Mouse (Mus musculus) midbrain, postnatal 0 days (tissue): ENCODE data around the gene Tmpo. TPM values are rescaled to one million over a fixed set of nuclear protein-coding genes. Genes with fewer than 3 reads are reported as not detected.
A peak's percentile ranks its signal among the peaks of the same experiment; 100 is the strongest.

ENCODE experiments used
- ATAC-seq: fragments of 200-750 bp; cut with Nextera tagmentation; 2 replicates; pipeline ENCODE4 v1.8.0; 2017; ENCODE audit warnings: moderate number of reproducible peaks, mild to moderate bottlenecking, moderate TSS enrichment, moderate library complexity; ENCODE audit not compliant: low FRiP score
- DNase-seq: peaks from one replicate; pipeline ENCODE4 v3.0.0-alpha.2; 2015; ENCODE audit warnings: low spot score
- H3K27ac ChIP-seq: fragments of 300-500 bp; sonication (generic); 2 replicates; pipeline ENCODE4 v1.5.1; 2014; ENCODE audit warnings: low read depth, mild to moderate bottlenecking, low read length, mixed read lengths
- H3K27me3 ChIP-seq: fragments of 300-500 bp; sonication (generic); 2 replicates; pipeline ENCODE4 v1.6.1; 2014; ENCODE audit warnings: low read length, control low read depth, mixed read lengths; ENCODE audit not compliant: insufficient read depth
- H3K36me3 ChIP-seq: fragments of 300-500 bp; sonication (generic); 2 replicates; pipeline ENCODE4 v1.6.1; 2014; ENCODE audit warnings: low read length, control low read depth, mixed read lengths; ENCODE audit not compliant: insufficient read depth
- H3K4me1 ChIP-seq: fragments of 300-500 bp; sonication (generic); 2 replicates; pipeline ENCODE4 v1.6.1; 2014; ENCODE audit warnings: mild to moderate bottlenecking, control low read depth, antibody characterized with exemption, low read length, mixed read lengths; ENCODE audit not compliant: insufficient read depth
- H3K4me2 ChIP-seq: fragments of 300-500 bp; sonication (generic); 2 replicates; pipeline ENCODE4 v1.6.1; 2014; ENCODE audit warnings: low read depth, mild to moderate bottlenecking, low read length, mixed read lengths; ENCODE audit not compliant: poor library complexity, severe bottlenecking
- H3K4me3 ChIP-seq: fragments of 300-500 bp; sonication (generic); 2 replicates; pipeline ENCODE4 v1.5.1; 2014; ENCODE audit warnings: low read depth, mild to moderate bottlenecking, low read length, moderate library complexity
- H3K9ac ChIP-seq: fragments of 300-500 bp; sonication (generic); replicated peaks from 2 replicates; pipeline ENCODE4 v1.6.1; 2014; ENCODE audit warnings: mild to moderate bottlenecking, low read length, moderate library complexity, mixed read lengths; ENCODE audit not compliant: poor library complexity, severe bottlenecking
- H3K9me3 ChIP-seq: fragments of 300-500 bp; sonication (generic); 2 replicates; pipeline ENCODE4 v1.6.1; 2016; ENCODE audit warnings: low read length, control low read depth
- CTCF ChIP-seq: IDR thresholded peaks from 2 replicates; pipeline ENCODE4 v1.5.1; 2016; ENCODE audit warnings: antibody characterized with exemption, mild to moderate bottlenecking
- WGBS: fragments of 180-500 bp; shearing (Covaris S2); extraction: QIAGEN DNeasy Blood & Tissue Kit; methylation state at CpG from one replicate; pipeline ENCODE4 v1.1.7; 2014; 5-methylcytosine and 5-hydroxymethylcytosine counted together
- polyA plus RNA-seq: library from polyadenylated mRNA; unstranded; fragments of >200 nt; fragmentation: Nextera tagmentation; extraction: Ambion mirVana; gene quantifications from 2 replicates; pipeline ENCODE4 v1.2.1, GENCODE M21; 2015
- total RNA-seq: library from RNA; depleted of rRNA; stranded (reverse); fragments of >200 nt; gene quantifications from 2 replicates; pipeline ENCODE4 v1.2.3, GENCODE M21; 2014

The Tmpo gene
- total and polyA plus RNA-seq, 2 experiments from 2014 or later: 54.8 to 102 TPM

DNA sequence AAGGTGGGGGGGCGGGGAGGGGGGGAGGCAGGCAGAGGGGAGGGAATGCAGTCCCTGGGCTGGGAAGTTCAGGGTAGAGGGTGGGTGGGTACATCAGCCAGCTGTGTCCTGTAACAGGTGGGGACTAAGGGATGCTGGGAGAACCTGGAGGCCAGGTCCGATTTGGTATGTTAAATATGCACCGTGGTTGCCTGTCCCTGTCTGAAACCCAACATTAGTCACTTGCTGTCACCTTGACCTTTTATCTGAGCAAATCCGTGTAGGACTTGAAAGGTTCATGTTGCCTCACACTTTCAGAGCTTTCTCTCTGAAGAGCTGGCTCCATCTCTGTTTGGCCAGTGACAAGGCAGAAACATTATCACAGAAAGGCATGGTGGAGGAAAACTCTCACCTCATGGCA lies 3.9 kb downstream of the Tmpo start:
- H3K9me3 ChIP-seq: no peaks in the 10 kb centered on the region
- 71% methylated on average over 3 of the region's 4 CpGs for WGBS
- ATAC-seq: no peak
- no peaks in the 10 kb centered on the region for H3K36me3 ChIP-seq
- no peak overlapping the region for H3K4me2 ChIP-seq
- H3K4me3 ChIP-seq: no peak overlapping the region
- TF ChIP-seq CTCF: no peak
- no peaks in the 10 kb centered on the region for H3K4me1 ChIP-seq
- DNase-seq: no peak
- no peaks in the 10 kb centered on the region for H3K27me3 ChIP-seq
- H3K27ac ChIP-seq: no peak overlapping the region
- no peak overlapping the region for H3K9ac ChIP-seq

DNA sequence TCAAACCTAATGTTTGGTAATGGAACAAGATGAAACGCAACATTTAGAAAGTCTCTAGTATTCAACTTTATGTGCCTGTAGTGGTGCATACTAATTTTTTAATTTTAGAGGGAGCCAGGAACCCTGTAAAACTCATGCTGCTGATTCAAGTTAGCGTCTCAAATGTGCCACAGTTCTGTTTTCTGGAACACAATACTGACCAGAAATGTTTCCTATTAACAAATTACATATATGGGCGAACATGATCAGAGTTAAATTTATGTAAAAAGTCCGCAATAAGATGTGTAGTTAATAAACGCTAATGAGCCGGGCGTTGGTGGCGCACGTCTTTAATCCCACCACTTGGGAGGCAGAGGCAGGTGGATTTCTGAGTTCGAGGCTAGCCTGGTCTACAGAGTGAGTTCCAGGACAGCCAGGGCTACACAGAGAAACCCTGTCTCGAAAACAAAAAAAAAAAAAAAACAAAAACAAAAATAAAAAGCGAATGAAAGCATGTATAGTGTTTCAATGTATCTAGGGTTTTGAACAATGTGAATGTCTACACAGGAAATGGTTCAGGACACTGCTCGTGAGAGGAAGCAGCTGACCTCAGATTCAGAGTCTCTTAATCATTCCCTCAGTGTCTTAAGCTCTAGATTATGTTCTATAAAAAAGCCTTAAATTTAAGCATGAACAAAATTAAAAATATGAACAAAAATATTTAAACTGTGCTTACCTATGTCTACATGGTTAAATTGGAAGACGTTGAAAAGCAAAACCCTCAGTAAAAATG lies 8.6 kb downstream of the Tmpo start:
- H3K27me3 ChIP-seq: no peaks in the 10 kb centered on the region
- ATAC-seq (no peak), DNase-seq (no peak)
- H3K9me3 ChIP-seq: no peaks in the 10 kb centered on the region
- 86% methylated on average over 14 of the region's 14 CpGs for WGBS
- TF ChIP-seq CTCF: no peak
- peak overlapping the region; percentile 97 for H3K27ac ChIP-seq
- H3K36me3 ChIP-seq: no peaks in the 10 kb centered on the region
- H3K4me2 ChIP-seq: peak overlapping the region; percentile 69
- 0 out of 2 replicates have a peak overlapping the region, but pooled peaks have one; percentile 97 for H3K9ac ChIP-seq
- H3K4me3 ChIP-seq: peak overlapping the region; percentile 94
- H3K4me1 ChIP-seq: peaks cover 6% of the 10 kb centered on the region

DNA sequence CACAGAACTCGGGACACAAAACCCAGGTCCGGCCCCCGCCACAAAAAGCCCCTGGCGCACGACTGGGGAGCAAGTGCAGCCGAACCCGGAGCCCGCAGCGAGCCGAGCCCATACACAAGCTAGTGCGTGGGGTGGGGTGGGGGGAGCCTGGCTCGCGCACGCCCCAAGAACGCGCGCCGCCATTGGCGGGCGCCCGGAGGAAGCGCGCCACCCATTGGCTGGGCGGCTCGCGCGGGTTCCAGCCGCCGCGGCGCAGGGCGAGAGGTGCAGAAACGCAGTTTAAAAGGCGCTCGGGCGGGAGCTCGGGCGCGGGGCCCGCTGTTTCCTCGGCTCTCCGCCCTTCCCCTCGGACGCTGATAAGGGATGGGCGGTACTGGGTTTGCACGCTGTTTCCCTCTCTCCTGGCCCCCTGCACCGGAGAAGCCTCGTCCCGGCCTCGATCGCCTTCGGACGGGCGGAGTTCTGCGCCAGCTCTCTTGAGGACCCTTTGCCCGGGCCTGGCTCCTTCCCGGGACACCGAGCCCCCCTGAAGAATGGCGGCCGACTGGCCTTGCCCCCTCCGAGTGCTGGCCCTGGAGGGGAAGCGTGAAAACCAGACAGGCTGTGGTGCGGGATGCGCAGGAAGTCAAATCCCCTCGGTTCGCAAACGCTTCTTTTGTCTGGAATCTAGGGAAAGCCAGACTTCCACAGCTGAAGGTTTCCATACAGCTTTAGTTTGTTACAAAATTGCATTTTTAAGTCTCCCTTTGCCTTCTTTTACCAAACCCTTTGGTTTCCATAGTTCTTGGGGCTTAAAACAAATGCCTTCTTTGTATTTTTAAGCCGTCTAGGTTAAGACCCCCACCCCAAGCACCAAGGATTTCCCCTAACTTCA lies 9.4 kb downstream of the Tmpo start:
- under 1% methylated on average over 52 of the region's 68 CpGs for WGBS

DNA sequence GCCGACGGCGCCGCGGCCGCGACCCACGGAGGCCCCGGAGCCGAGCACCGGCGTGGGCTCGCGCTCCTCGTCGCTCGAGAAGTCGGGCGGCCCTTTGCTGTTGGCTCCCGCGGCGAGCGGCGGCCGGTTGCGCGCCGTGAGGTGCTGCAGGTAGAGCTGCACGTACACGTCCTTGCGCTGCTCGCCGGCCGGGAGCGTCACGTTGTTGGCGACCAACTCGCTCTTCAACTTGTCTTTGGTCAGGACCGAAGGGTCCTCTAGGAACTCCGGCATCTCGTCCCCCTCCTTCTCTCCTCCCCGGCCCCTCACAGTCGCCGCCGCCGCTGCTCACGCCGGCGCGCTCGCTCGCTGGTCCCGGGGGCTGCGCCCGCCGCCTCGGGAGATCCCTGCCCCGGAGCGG lies 10.1 kb downstream of the Tmpo start:
- TF ChIP-seq CTCF: no peak
- under 1% methylated on average over 57 of the region's 59 CpGs for WGBS
- peak; percentile 41 for DNase-seq

More for the DNA sequence above, 9.4 kb downstream of the Tmpo start:
- peak overlapping the region; percentile 97 for H3K9ac ChIP-seq
- DNase-seq (peak; percentile 95), ATAC-seq (peak; percentile 98)
- H3K4me1 ChIP-seq: peaks cover 6% of the 10 kb centered on the region
- no peaks in the 10 kb centered on the region for H3K36me3 ChIP-seq
- H3K27ac ChIP-seq: peak overlapping the region; percentile 97
- H3K4me3 ChIP-seq: peak overlapping the region; percentile 94
- no peak; the same call in none of the 2 replicates for TF ChIP-seq CTCF
- H3K9me3 ChIP-seq: no peaks in the 10 kb centered on the region
- peak overlapping the region; percentile 69 for H3K4me2 ChIP-seq
- H3K27me3 ChIP-seq: no peaks in the 10 kb centered on the region

DNA sequence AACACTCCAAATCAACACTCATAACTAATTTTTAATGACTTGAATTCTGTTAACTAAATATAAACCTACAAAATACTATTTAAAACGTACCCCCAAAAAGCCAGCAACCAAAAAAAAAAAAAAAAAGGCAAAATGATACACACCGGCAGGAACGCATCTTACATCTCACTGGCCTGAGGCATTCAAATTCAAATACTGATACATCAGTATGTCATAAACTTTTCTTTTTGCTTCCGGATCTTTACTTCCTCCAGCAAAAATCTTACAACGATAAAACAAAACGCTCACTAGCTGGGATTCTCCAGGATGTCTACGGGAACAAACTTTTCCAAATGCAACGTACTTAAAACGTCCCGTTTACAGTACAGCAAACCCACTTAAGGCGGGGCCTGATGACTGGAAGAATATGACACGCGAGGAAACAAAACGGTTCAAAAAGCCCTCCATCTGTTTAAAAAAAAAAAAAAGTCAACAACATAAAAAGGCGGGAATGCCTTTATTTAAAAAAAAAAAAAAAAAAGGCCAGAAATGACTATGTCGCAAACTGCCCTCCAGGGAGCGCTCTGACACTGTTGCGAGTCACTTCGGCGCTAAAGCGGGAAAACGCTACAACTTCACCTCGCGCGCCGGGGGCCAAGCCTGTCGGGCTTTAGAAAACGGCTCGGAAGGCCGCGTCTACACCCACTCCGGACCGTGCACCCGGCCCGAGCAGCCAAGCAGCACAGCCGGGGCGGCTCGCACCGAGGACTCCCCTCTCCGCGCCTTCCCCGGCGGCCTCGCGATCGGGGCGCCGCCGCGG lies 10.8 kb downstream of the Tmpo start:
- WGBS: 3% methylated on average over 42 of the region's 50 CpGs
- H3K27me3 ChIP-seq: no peaks in the 10 kb centered on the region
- peaks cover 6% of the 10 kb centered on the region for H3K4me1 ChIP-seq
- H3K9ac ChIP-seq: peak overlapping the region; percentile 97
- no peaks in the 10 kb centered on the region for H3K9me3 ChIP-seq
- H3K27ac ChIP-seq: peak overlapping the region; percentile 97
- ATAC-seq (peak; percentile 41; the same call in 1 of the 2 replicates), DNase-seq (peak; percentile 97)
- no peaks in the 10 kb centered on the region for H3K36me3 ChIP-seq
- TF ChIP-seq CTCF: peak; percentile 80
- peak overlapping the region; percentile 94 for H3K4me3 ChIP-seq
- peak overlapping the region; percentile 45 for H3K4me2 ChIP-seq

More for the DNA sequence above, 10.1 kb downstream of the Tmpo start:
- H3K4me3 ChIP-seq: peak overlapping the region; percentile 94
- H3K36me3 ChIP-seq: no peaks in the 10 kb centered on the region
- peak overlapping the region; percentile 97 for H3K27ac ChIP-seq
- H3K4me1 ChIP-seq: peaks cover 6% of the 10 kb centered on the region
- H3K9me3 ChIP-seq: no peaks in the 10 kb centered on the region
- H3K4me2 ChIP-seq: peak overlapping the region; percentile 45
- no peaks in the 10 kb centered on the region for H3K27me3 ChIP-seq
- H3K9ac ChIP-seq: peak overlapping the region; percentile 97
- peak; percentile 72 for ATAC-seq
